ENCODE assay signal across 8 mouse cellular contexts in genomic region chr1:55406023-55406413, GRCm38 (mm10). TPM values are rescaled to one million over a fixed set of nuclear protein-coding genes. Genes with fewer than 3 reads are reported as not detected.
DNase-seq lines count a peak whose midpoint lies in the region; ATAC-seq and TF ChIP-seq lines count a peak whose summit lies in the region.

No protein-coding gene starts in this region.

- peak; percentile 53; the same call in 1 of the 2 replicates for ATAC-seq in intestine, embryonic 14.5 days (replicated peaks; ENCODE audit: low FRiP score, low TSS enrichment, low read depth)

- H3K27me3 ChIP-seq in intestine, embryonic 14.5 days (replicated peaks; ENCODE audit: control insufficient read depth, insufficient read depth, low read length), result peaks cover 8% of the 10 kb centered on the region; the same call in 1 of the 2 replicates
- no peaks in the 10 kb centered on the region for H3K27me3 ChIP-seq in myocyte (ENCODE audit: control insufficient read depth, insufficient read depth, insufficient read length)

- peak; percentile 4 for TF ChIP-seq POLR2A in myocyte (IDR thresholded peaks at IDR 0.05; ENCODE audit: insufficient read length, low read depth)

- WGBS in intestine, embryonic 14.5 days, result 0% methylated on average over 42 of the region's 42 CpGs

- peak overlapping the region; percentile 38; the same call in 1 of the 2 replicates for H3K27ac ChIP-seq in intestine, embryonic 14.5 days (ENCODE audit: low read depth)

- H3K4me1 ChIP-seq in intestine, embryonic 14.5 days (replicated peaks; ENCODE audit: control insufficient read depth, insufficient read depth, low read length), result 0 out of 2 replicates have a peak, but pooled peaks cover 8% of the 10 kb centered on the region

- peak; percentile 56 to 67 for DNase-seq in layer of hippocampus, adult 8-10 months (ENCODE audit: low spot score in 2 of 2)
- no peak for DNase-seq in layer of hippocampus, adult 9-11 months
- DNase-seq in adrenal gland, postnatal 4 days (ENCODE audit: low spot score in 2 of 2), result peak; percentile 28 to 38
- peak; percentile 78 for DNase-seq in gastrocnemius, postnatal 25 days
- DNase-seq in intestine, embryonic 14.5 days (ENCODE audit: low spot score), result no peak
- peak; percentile 35 for DNase-seq in liver
- DNase-seq in urinary bladder, postnatal 4 days (ENCODE audit: low spot score in 2 of 2), result peak; percentile 72 to 78

- no peaks in the 10 kb centered on the region for H3K79me2 ChIP-seq in myocyte (ENCODE audit: control insufficient read depth, insufficient read depth)

- peak overlapping the region; percentile 52 for H3K9ac ChIP-seq in intestine, embryonic 14.5 days (ENCODE audit: low read length)

- H3K4me2 ChIP-seq in intestine, embryonic 14.5 days (ENCODE audit: low read length), result peak overlapping the region; percentile 94
- peak overlapping the region; percentile 70 for H3K4me2 ChIP-seq in myocyte (ENCODE audit: low read depth)

- peak overlapping the region; percentile 73 for H3K4me3 ChIP-seq in intestine, embryonic 14.5 days (ENCODE audit: low read depth, low read length)
- H3K4me3 ChIP-seq in myocyte, result peak overlapping the region; percentile 32

- H3K36me3 ChIP-seq in intestine, embryonic 14.5 days (ENCODE audit: control insufficient read depth, insufficient read depth, low read length), result no peaks in the 10 kb centered on the region
- no peaks in the 10 kb centered on the region for H3K36me3 ChIP-seq in myocyte (ENCODE audit: control insufficient read depth, insufficient read depth)

- H3ac ChIP-seq in myocyte (ENCODE audit: control insufficient read depth, insufficient read length), result peak overlapping the region; percentile 54

- no peaks in the 10 kb centered on the region for H3K9me3 ChIP-seq in intestine, embryonic 14.5 days (ENCODE audit: control insufficient read depth, low read length)

TF ChIP-seq in myocyte, 11 proteins besides CTCF, POLR2A, EP300 and RAD21:
- TF ChIP-seq MYOD1 (IDR thresholded peaks at IDR 0.05; ENCODE audit: control insufficient read depth in 1 of 3, insufficient read length in 2 of 3, low read depth in 2 of 3) (no peak), MAX (IDR thresholded peaks at IDR 0.05; ENCODE audit: low read depth) (no peak), TCF12 (IDR thresholded peaks at IDR 0.05; ENCODE audit: insufficient read depth, poor library complexity, severe bottlenecking) (no peak), SRF (IDR thresholded peaks at IDR 0.05; ENCODE audit: control insufficient read depth, insufficient read length, low read depth) (no peak), E2F4 (IDR thresholded peaks at IDR 0.05; ENCODE audit: insufficient read depth) (no peak), CEBPB (IDR thresholded peaks at IDR 0.05; ENCODE audit: insufficient read depth, poor library complexity, severe bottlenecking) (no peak), USF1 (IDR thresholded peaks at IDR 0.05; ENCODE audit: low read depth) (no peak), REST (IDR thresholded peaks at IDR 0.05; ENCODE audit: insufficient read depth, insufficient read length) (no peak), MYOG (IDR thresholded peaks at IDR 0.05; ENCODE audit: control insufficient read depth in 1 of 3, insufficient read depth in 1 of 3, insufficient read length in 2 of 3, low read depth in 2 of 3) (no peak), POLR2AphosphoS2 (IDR thresholded peaks at IDR 0.05; ENCODE audit: insufficient read length, low read depth) (no peak), TCF3 (IDR thresholded peaks at IDR 0.05; ENCODE audit: insufficient read length, low read depth) (no peak)

RNA-seq across cellular contexts. Expression of gene Plcl1, which starts 0.3 kb away (rescaled TPM):
- 10 to 100 TPM; 28.0 to 32.5 (median 29.5) TPM for total RNA-seq in layer of hippocampus, adult 8-10 months (2022)
- 10 to 100 TPM in 1 of 2 experiments, 1 to 10 TPM in 1; 7.8 to 11.7 TPM for total RNA-seq in adrenal gland, postnatal 4 days (2021)
- total RNA-seq in gastrocnemius, postnatal 25 days (2021), result 1 to 10 TPM; 3.1 to 3.9 TPM
- polyA plus RNA-seq in intestine, embryonic 14.5 days (2014; fragmentation: Nextera tagmentation; extraction: Ambion mirVana), result 2.0 and 2.1 TPM in 2 replicates
- 1.00 TPM for polyA plus RNA-seq in myocyte (2012; fragmentation: generic; extraction: Trizol)

RNA-seq across cellular contexts. Expression of gene Boll, which starts 42.7 kb away (rescaled TPM):
- total RNA-seq in layer of hippocampus, adult 8-10 months (2022), result under 1 TPM in 3 of 4 experiments, not detected in 1; 0.45 to 0.77 (median 0.75) TPM
- total RNA-seq in adrenal gland, postnatal 4 days (2021), result 1 to 10 TPM; 1.5 to 1.9 TPM
- total RNA-seq in gastrocnemius, postnatal 25 days (2021), result not detected
- polyA plus RNA-seq in intestine, embryonic 14.5 days (2014; fragmentation: Nextera tagmentation; extraction: Ambion mirVana), result 0.18 and 0.22 TPM in 2 replicates
- not detected for polyA plus RNA-seq in myocyte (2012; fragmentation: generic; extraction: Trizol)

Comparison
In these comparisons a context has a peak if more than half of its experiments do, and no peak if none do; other contexts are left out.
1. DNase-seq: peak in layer of hippocampus, adult 8-10 months (2 of 2), adrenal gland, postnatal 4 days (2 of 2), gastrocnemius, postnatal 25 days (single experiment), liver (single experiment) and urinary bladder, postnatal 4 days (2 of 2); none in layer of hippocampus, adult 9-11 months (single experiment) and intestine, embryonic 14.5 days (single experiment).